Mouse (Mus musculus): ENCODE results near the gene Ryr2. TPM values are rescaled to one million over a fixed set of nuclear protein-coding genes. Genes with fewer than 3 reads are reported as not detected.

Ryr2 gene
- polyA plus RNA-seq, 1 experiment = 0.24 TPM

- no peak for DNase-seq (ENCODE audit: low read depth)
Measured at GRCm38 (mm10) chr13:11777726-11778125, 329.0 kb downstream of the Ryr2 start.

GRCm38 (mm10) chr13:11772173-11772572, 334.6 kb downstream of the Ryr2 start:
- DNase-seq (ENCODE audit: low read depth) = no peak

DNA sequence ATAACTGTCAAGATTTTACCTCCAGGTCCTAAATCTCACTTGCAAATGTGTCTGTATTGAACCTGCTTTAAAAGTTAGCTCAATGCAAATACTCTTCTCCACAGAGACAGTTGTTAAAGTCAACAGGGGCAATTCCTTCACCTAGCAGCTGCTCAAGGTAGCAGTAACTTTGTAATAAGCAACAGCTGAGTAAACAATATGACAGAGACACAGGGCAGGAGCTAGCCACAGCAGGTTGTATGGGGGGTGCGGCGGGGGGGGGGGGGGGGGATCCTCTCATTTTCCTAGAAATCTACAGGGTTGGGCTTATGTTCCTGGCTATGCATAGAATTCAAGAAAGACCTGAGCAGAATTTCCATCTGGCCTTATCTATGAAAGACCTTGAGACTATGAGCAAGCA, 339.8 kb downstream of the Ryr2 start:
- no peak for DNase-seq (ENCODE audit: low read depth)

- no peak for DNase-seq (ENCODE audit: low read depth)
Measured at GRCm38 (mm10) chr13:11763925-11764324, 342.8 kb downstream of the Ryr2 start.

DNA sequence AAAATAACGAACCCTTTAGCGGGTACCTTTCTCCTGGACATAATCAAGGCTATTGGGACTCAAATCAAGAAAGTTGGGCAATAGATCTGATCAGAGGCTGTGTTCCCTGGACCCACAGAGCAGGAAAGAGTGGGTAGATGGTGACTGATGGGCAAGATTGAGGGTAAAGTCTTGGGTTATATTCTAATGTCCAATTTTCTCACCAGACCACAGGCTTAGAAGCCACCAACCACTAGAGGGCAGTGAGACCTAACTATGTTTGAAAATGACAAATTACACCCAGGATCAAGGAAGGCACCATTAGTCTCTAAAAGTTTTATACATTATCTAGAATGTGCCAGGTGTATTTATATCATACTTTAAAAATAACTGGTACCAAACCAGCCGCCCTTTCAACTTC, 343.6 kb downstream of the Ryr2 start:
- no peak for DNase-seq (ENCODE audit: low read depth)

DNA sequence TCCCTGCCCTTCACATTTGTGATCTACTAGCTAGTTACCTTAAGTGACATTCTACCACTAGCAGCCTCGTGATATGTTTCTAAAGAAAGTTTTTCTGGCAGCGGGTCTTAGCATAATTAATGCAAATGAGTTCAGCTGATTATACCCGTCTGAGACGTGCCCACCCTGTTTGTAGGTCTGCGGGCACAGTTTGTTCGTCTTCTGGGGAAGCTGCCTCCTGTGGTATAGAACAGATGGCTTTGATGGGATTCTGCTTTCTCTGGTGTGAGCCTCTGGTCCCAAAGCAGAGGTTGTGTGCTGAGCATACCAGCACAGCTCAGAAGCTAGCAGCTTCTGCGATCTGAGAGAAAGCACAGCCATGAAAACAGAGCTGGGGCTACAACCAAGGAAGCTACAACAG, 348.9 kb downstream of the Ryr2 start:
- DNase-seq (ENCODE audit: low read depth) = no peak

DNA sequence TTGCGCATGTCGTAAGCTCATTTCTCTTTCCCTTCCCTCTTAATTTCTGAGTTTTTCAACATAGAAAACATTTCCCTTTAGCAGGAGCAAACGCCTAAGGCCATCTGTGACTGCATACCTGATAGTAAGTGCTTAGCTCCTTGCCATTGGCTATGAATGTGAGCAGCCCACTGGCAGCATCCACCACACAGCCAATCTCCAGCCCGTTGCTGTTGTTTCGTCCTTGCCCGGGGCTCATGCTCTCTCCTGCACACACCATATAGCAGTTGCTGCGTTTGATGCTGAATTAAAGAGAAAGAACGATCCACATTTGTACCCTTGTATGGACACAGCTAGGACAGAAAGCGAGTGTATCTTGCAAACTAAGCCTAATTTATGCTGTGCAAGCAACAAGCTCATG, 361.3 kb downstream of the Ryr2 start:
- no peak for DNase-seq (ENCODE audit: low read depth)

DNA sequence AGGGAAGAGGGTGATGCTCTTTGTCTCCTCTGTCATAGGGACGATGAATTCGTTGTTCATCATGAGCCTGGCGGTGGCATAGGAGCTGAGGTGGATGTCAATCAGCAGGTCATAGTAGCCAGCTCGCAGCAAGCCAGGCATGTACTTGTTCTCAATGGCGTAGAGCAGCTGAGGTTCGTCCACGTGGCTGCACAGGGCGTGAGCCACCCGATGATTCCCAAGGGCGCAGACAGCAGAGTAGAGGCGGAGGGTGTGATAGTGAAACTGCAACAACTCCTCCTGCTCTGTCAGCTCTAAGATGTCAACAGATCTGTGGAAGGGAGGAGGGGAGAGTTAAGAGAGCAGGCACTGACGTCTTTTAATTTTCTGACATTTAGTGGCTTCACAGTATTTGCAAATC, 368.5 kb downstream of the Ryr2 start:
- no peak for DNase-seq (ENCODE audit: low read depth)

- no peak for DNase-seq (ENCODE audit: low read depth)
Measured at GRCm38 (mm10) chr13:11716216-11716615, 390.5 kb downstream of the Ryr2 start.

GRCm38 (mm10) chr13:11709708-11710471, 396.9 kb downstream of the Ryr2 start:
- no peak for DNase-seq (ENCODE audit: low read depth)

DNA sequence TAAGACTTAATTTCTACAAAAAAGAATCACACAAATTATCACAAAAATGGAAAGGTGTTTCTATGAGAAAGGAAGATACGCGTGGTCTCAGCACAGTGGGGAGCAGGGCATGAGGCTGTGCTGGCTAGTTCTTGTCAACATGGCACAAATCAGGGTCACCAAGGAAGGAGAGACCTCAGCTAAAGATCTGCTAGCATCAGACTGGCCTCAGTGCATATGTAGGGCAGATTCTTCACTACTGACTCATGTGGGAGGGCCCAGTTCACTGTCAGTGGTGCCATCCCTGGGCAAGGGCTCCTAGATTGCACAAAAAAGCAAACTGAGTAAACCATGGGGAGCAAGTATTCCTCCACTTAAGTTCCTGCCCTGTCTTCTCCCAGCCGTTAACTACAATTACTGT, 405.0 kb downstream of the Ryr2 start:
- no peak for DNase-seq (ENCODE audit: low read depth)

GRCm38 (mm10) chr13:11696496-11696895, 410.2 kb downstream of the Ryr2 start:
- no peak for DNase-seq (ENCODE audit: low read depth)

GRCm38 (mm10) chr13:11681802-11682201, 424.9 kb downstream of the Ryr2 start:
- no peak for DNase-seq (ENCODE audit: low read depth)

DNA sequence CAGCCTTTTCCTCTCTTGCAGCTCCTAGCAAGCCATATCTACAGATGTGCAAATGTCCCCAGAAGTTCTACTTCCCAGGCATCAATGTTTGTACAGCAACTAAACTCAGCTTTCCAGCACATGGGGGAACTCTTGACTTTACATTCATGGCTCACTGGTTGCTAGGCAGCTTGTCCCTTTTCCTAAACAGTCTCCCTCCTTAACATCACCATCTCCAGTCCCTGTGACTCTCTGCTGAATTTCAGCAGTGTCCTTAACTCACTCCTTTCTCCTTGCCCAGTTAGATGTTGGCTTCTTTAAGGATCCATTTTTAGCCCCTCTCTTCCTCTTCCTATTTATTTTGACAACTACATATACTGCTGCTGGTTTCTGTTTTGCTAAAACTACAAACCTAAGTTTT, 443.9 kb downstream of the Ryr2 start:
- no peak for DNase-seq (ENCODE audit: low read depth)

GRCm38 (mm10) chr13:11644846-11645245, 461.9 kb downstream of the Ryr2 start:
- DNase-seq (ENCODE audit: low read depth) = no peak

DNA sequence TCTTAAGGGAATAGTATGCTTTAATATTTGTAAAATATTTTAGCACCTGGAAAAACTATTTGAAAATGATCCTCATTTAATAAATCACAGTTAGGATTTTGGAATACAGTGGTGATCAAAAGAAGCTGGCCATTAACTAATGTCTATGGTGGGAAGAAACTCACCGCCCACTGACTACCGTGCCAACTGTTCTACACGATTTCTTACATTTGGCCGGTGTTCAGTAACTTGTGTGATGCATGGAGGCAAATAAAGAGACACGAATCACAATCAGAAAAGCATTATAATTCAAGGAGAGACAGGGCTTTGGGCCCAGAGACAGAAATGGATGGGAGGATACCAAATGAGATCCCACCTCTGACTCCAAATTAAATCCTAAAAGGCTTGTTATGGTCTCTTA, 470.4 kb downstream of the Ryr2 start:
- DNase-seq (ENCODE audit: low read depth) = no peak

DNA sequence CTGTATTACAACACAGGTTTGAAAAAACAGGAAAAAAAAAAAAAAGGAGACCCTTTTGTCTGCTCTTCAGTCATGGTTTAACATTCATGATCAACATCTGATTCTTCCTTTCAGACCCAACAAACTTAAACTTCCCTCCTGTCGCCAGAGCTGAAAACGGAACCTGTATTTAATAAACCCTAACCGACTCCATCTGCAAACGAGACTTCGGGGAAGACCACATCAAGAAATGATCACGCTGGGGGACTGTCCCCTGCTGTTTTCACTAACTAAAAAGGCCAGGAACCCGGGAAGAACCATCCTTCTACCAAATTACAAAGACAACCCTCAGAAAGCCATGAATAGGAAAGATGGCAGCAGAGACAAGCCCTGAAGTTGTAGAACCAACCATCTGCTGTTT, 482.2 kb downstream of the Ryr2 start:
- DNase-seq (ENCODE audit: low read depth) = no peak

- DNase-seq (ENCODE audit: low read depth) = no peak
Measured at GRCm38 (mm10) chr13:11595431-11595830, 511.3 kb downstream of the Ryr2 start.

DNA sequence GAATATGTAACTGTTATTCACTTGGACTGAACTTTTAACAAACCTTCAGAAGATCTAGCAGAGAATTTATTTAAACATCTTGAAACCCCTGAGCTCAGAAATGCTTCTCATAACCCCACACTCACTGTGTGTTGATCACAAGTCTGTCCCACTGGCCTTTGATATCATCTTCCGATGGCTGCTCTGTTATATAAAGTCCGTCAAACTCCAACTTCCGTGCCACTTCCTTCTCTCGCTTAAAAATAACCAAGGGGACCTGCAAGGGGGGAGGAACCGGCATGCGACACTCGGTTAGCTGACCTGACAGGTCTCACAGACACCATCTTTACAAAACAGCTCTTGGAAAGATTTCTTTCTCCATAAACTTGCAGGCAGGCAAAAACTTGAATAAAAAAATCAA, 521.5 kb downstream of the Ryr2 start:
- DNase-seq (ENCODE audit: low read depth) = no peak

- DNase-seq (ENCODE audit: low read depth) = no peak
Measured at GRCm38 (mm10) chr13:11572552-11572951, 534.2 kb downstream of the Ryr2 start.

GRCm38 (mm10) chr13:11567376-11567775, 539.4 kb downstream of the Ryr2 start:
- no peak for DNase-seq (ENCODE audit: low read depth)

DNA sequence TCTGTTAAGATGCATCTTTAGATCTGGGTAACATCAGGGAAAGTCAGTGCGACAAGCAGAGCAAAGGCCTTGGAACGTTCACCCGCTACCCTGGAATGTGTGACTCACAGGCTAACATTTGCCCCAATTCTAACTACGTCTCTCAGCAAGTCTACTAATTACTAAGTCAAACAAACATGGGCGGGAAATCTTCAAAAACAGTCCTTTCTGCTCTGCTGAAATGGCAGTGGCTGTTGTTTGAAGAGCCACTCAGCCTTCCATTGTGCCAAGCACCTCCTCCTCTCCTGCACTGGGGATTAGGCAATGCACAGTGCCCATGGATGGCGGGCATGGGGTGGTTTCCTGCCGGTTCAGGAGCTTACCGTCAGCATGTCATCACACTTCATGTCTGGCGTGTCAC, 540.3 kb downstream of the Ryr2 start:
- no peak for DNase-seq (ENCODE audit: low read depth)

GRCm38 (mm10) chr13:11563224-11564024, 543.3 kb downstream of the Ryr2 start:
- no peak for DNase-seq (ENCODE audit: low read depth)
